Mouse (Mus musculus) heart, postnatal 0 days (tissue): ENCODE measurements around the gene Ndel1.

ENCODE experiments used
- CTCF ChIP-seq: IDR thresholded peaks from 2 replicates; pipeline ENCODE4 v1.5.1; 2016; ENCODE audit warnings: antibody characterized with exemption, control low read depth, low read depth
- EP300 ChIP-seq: IDR thresholded peaks from 2 replicates; pipeline ENCODE4 v1.6.1; 2016; ENCODE audit warnings: antibody characterized with exemption, low read depth

DNA sequence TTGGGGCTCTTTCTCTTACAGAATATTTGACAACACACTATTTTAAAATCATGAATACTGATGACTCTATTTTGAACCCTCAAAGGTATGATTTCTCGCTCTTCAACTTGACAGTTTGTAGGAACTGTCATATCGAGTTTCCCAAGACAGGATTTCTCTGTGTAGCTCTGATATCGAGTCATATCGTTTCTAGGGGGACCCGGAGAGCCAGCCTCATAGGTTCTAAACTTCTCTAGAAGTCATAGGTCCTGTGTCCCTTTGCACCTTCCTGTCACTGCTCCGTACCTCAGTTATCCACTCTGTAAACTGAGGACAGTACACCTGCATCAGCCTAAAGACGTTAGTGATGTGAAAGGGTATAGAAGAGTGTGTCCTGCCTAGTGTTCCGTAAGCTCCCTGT, 28.2 kb upstream of the Ndel1 start:
- TF ChIP-seq CTCF = no peak
- no peak for TF ChIP-seq EP300
